9 mouse cellular contexts compared by ENCODE assay signal in the genomic region with DNA sequence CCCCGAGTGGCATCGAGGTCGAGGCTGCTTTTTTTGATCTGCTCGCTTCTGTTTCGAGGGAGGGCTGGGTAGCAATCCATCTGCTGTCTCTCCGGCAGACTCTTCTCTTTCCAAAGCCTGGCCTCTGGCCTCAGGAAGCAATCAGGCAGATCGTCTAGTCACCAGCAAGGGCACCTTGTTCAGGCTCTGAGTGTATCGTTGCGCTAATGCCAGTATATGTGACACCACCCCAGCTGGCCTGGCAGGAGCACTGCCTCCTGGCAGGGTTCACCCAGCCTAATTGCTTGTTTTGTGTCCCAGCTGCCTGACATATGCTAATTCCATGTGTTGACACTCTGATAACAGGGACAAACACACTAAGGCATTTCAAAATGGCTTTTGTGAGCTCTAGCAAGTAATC.
DNase-seq lines count a peak whose midpoint lies in the region; ATAC-seq and TF ChIP-seq lines count a peak whose summit lies in the region.
"Had no signal": no experiment of that assay in that cellular context is flagged by ENCODE, and none has a peak within 500 bp of the region (broad histone marks: within the 10 kb centered on the region; RNA-seq: fewer than 3 reads in every experiment).

No protein-coding gene starts in this region.

- ATAC-seq in heart, embryonic 12.5 days (ENCODE audit: insufficient number of reproducible peaks, low FRiP score): no peak
- ATAC-seq in heart, embryonic 13.5 days (ENCODE audit: extremely low read depth, insufficient number of reproducible peaks, low FRiP score, low TSS enrichment): no peak
- ATAC-seq in kidney, postnatal 0 days (replicated peaks; ENCODE audit: low FRiP score, low read depth): no peak
- ATAC-seq in frontal cortex, adult (ENCODE audit: low TSS enrichment): no peak

- peak; percentile 95 for DNase-seq in heart, adult 11 months
- peak; percentile 5 for DNase-seq in cerebellum, adult 8-10 months
- DNase-seq in kidney, postnatal 0 days (ENCODE audit: low spot score): peak; percentile 56
- peak; percentile 77 for DNase-seq in retina, postnatal 1 day
- DNase-seq in urinary bladder, adult 2 months (ENCODE audit: low spot score): no peak

- H3K4me3 ChIP-seq in heart, embryonic 12.5 days: no peak overlapping the region
- H3K4me3 ChIP-seq in heart, embryonic 13.5 days: no peak overlapping the region
- H3K4me3 ChIP-seq in kidney, postnatal 0 days (replicated peaks; ENCODE audit: low read depth, low read length): no peak overlapping the region
- H3K4me3 ChIP-seq: limb, embryonic 12.5 days had no signal

- 46% methylated on average over 9 of the region's 9 CpGs for WGBS in heart, embryonic 12.5 days
- whole genome bisulfite sequencing in heart, embryonic 13.5 days: 42% methylated on average over 9 of the region's 9 CpGs
- WGBS in kidney, postnatal 0 days: 23% methylated on average over 9 of the region's 9 CpGs

- no peak overlapping the region for H3K4me2 ChIP-seq in heart, embryonic 12.5 days
- 0 out of 2 replicates have a peak overlapping the region, but pooled peaks have one; percentile 4 for H3K4me2 ChIP-seq in heart, embryonic 13.5 days
- no peak overlapping the region for H3K4me2 ChIP-seq in kidney, postnatal 0 days (ENCODE audit: low read length)
- H3K4me2 ChIP-seq: limb, embryonic 12.5 days had no signal

- H3K9ac ChIP-seq in heart, embryonic 12.5 days: no peak overlapping the region
- H3K9ac ChIP-seq in heart, embryonic 13.5 days: 0 out of 2 replicates have a peak overlapping the region, but pooled peaks have one; percentile 21
- H3K9ac ChIP-seq in kidney, postnatal 0 days (ENCODE audit: low read depth, low read length): no peak overlapping the region
- H3K9ac ChIP-seq: limb, embryonic 12.5 days had no signal

- H3K36me3 ChIP-seq in heart, embryonic 12.5 days: peaks cover 8% of the 10 kb centered on the region
- peaks cover 10% of the 10 kb centered on the region for H3K36me3 ChIP-seq in heart, embryonic 13.5 days
- H3K36me3 ChIP-seq in kidney, postnatal 0 days (ENCODE audit: insufficient read depth, low read length): peaks cover 3% of the 10 kb centered on the region; the same call in 1 of the 2 replicates

- no peak for TF ChIP-seq CTCF in kidney, postnatal 0 days (IDR thresholded peaks at IDR 0.05; ENCODE audit: low read depth)

- H3K4me1 ChIP-seq in heart, embryonic 12.5 days (replicated peaks): peaks cover 16% of the 10 kb centered on the region
- peaks cover 34% of the 10 kb centered on the region for H3K4me1 ChIP-seq in heart, embryonic 13.5 days
- H3K4me1 ChIP-seq in kidney, postnatal 0 days (replicated peaks; ENCODE audit: insufficient read depth, low read length): no peaks in the 10 kb centered on the region; the same call in none of the 2 replicates

- peaks cover 7% of the 10 kb centered on the region for H3K9me3 ChIP-seq in heart, embryonic 12.5 days (replicated peaks)
- peaks cover 7% of the 10 kb centered on the region; the same call in 1 of the 2 replicates for H3K9me3 ChIP-seq in heart, embryonic 13.5 days
- H3K9me3 ChIP-seq in kidney, postnatal 0 days (replicated peaks; ENCODE audit: low read length): no peaks in the 10 kb centered on the region
- H3K9me3 ChIP-seq: limb, embryonic 12.5 days had no signal

- H3K27me3 ChIP-seq in heart, embryonic 12.5 days (replicated peaks): no peaks in the 10 kb centered on the region
- H3K27me3 ChIP-seq in heart, embryonic 13.5 days (replicated peaks): 0 out of 2 replicates have a peak, but pooled peaks cover 5% of the 10 kb centered on the region
- H3K27me3 ChIP-seq in kidney, postnatal 0 days (ENCODE audit: insufficient read depth, low read length): no peaks in the 10 kb centered on the region
- H3K27me3 ChIP-seq: limb, embryonic 12.5 days had no signal

- no peak overlapping the region for H3K27ac ChIP-seq in heart, embryonic 12.5 days (ENCODE audit: poor library complexity, severe bottlenecking)
- 0 out of 2 replicates have a peak overlapping the region, but pooled peaks have one; percentile 20 for H3K27ac ChIP-seq in heart, embryonic 13.5 days (replicated peaks)
- no peak overlapping the region for H3K27ac ChIP-seq in kidney, postnatal 0 days
- H3K27ac ChIP-seq: limb, embryonic 12.5 days had no signal
